Mouse (Mus musculus): Measurements from ENCODE around the gene Dnajc22.

Gene Dnajc22

DNA sequence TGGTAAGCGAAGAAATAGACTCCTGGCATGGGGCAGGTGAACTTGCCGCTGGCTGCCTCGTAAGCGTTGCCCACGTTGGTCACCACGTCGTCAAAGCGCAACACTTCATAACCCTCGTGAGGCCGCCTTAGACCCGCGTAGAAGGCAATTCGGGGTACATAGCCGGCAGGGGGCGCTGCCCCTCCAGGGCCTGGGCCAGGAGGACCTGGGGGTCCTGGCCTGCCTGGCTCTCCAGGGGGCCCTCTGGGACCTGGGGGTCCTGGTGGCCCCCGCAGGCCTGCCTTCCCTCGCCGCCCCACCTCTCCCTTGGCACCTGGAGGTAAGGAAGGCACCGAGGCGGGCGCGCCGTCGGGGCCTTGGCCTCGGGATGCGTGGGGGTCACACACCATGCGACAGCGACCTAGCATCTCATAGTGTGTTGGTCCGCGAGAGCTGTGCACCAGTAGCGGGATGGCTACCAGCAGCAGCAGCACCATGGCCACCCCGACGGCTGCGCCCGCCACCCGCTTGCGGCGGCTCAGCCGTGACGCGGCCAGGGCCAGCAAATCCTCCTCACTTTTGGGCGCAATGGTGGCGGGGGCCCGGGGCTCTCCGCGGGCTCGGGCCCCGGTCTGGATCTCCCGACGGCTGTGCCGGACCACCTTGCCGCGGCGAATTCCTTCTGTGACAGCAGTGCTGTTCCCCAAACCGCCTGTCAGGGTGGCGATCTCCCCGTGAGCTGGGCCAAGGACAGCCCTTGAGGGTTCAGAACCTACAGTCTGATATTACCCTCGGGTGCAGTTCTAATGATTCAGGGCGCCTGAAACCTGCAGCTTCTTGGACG is 5.5 kb upstream of the Dnajc22 start, which contains the start of gene C1ql4:
TSS of gene C1ql4 (minus strand) at position 565 of the 823 bp plus-strand sequence.
- no peak for DNase-seq

DNA sequence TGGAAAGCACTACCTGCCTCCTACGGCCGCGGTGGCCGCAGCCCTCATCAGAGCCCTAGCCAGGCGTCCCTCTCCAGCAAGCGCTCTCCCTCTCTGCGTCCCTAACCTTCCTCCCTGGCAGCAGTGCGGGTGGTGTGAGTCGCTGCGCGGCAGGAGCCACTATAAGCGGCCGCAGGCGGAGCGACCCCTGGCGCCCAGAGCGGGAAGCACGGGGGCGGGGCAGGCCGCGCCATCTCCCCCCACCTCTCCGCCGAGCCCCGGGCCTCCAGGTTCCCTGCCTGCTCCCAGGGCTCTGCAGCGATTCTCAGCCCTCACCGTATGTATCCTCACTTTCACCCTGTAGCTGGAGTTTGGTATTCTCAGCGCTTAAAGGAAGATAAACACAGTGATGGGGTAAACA is 4.7 kb upstream of the Dnajc22 start:
- DNase-seq = peak; percentile 54

DNA sequence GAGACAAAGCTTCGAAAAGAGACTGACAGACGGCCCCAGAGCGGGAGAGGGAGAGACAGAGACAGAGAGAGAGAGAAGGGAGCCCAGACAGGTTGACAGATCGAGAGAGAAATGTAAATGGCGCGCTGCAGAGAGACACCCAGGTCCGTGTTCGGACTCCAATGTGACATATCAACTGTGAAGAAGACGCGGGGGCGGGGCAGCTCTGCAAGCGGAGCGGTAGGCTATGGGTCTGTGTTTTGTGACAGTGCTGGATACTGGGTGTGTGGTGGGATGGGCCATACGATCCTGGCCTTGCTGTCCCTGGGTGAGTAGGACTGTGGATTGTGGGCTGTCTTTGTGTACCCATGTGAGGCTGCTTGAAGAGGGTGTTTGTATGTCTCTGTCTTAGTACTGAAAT is 3.9 kb upstream of the Dnajc22 start:
- DNase-seq = no peak

DNA sequence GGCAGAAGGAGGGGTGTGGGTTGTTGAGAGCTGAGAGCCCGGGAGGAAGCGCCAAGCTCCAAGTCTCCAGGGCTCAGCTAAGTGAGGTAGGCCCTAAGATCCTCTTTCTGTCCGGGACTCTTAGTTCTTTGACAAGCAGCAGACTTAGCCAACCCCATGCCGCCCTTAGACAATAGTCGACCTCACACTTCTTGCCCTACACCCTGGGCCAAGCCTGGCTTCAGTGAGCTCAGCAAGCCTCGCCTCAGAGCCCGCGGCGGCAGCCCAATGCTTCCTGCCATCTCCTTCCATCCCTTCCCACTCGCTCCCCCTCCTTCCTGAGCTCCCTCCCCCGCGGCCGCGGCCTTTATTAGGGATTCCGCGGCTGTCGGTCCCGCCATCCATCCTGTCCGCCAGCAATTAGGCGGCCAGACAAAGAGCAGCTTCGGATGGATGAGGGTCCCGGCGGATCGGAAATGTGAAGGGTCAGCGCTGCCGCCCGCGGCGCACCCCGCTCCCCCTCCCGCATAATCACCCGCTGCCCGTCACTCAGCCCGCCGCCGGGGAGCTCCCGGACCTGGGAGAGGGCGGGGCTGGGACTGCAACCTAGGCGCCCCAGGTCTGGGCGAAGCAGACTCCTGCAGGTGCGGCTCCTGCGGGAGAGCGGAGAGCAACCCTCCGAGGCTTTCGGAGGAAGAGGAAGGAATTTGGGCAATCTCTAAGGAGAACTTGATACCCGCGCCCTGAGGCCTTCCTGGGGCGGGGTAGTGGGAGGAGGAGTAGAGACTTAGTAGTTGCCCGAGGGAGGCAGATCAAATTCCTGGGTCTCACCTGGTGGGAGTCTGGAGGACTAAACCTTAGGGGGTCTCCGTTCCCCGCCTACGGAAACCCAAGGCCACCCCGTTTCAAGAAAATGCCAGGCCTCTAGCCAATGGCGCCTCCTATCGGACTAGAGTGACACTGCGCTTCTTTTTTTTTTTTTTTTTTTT is 605 bp downstream of the Dnajc22 start:
- peak; percentile 36 for DNase-seq

DNA sequence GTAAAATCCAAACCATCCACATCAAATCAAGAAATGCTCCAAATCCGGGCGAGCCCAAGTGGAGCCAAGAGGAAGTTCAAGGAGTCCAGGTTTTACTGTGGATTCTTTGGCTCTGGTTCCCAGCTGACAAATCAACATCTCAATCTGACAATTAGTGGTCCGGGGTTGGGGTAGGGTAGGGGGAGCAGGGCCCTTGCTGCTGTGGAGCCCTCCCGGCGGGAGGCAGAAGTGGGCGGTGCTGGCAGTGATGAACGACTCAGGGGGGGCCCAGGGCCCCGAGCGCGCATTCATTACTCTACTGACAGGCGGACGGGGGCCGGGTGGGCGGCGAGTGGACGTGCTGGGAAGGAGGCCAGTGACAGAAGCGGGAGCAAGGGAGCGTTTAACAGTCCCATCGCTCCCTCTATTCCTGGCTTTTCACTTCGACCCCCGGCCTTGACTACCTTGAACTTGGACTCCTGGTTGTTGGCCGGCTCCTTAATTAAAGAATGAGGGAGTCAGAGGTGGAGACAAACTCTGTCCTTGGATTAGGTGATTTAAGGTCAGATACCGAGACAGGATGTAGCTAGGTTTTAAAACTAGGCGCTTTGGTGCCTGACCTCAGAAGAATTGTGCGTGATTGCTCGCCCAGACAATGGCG is 1.8 kb downstream of the Dnajc22 start:
- DNase-seq = no peak

DNA sequence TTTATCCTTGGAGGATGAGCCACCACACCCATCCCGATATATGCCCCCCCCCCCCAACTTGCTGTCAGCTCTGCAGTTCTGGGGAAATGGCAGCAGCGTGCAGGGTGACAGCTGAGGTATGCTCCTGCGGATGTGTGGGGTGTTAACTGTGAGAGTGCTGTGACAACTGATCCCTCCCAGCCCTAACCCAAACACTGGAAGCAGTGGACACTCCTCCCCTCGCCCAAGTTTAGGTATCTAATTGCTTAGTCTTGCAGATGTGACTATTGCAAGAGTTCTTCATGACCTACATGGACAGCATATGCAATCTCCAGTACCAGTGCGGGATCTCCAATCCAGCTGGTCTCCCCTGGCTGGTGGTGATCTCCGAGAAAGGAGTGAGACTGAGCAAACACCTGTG is 2.4 kb downstream of the Dnajc22 start:
- DNase-seq = no peak

DNA sequence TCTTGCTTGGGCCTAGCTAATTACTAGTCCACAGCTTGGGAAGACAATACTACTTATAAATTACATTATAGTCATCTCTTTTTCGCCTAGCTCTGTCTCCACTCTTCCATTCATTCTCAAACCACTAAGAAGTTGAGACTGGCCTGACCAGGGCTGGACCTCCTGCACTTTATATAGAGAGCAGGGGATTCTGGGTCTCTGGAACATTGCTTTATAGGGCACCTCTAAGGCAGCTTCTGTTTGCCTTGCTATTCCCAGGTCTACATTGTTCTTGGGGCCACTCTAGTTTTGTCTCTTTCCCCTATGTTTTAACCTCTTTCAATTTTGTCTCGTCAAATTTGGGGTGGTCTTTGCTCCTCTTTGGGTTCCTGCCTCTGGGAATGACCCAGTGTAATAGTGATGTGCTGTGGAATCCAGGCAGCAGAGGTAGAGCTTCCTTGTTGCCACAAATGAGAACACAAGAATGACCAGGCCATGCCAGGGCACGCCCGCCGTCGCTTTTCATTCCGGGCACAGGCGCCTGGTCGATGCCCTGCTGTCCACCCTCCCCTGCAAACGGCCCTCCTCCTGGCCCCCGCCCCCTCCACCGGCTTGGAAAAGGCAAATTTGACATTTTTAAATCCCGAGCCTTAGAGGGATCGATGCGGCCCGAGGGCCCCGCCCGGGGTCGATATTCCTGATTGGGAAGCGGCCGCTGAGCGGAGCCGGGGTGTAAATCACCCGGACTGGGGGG is 3.3 kb downstream of the Dnajc22 start:
- DNase-seq = no peak

DNA sequence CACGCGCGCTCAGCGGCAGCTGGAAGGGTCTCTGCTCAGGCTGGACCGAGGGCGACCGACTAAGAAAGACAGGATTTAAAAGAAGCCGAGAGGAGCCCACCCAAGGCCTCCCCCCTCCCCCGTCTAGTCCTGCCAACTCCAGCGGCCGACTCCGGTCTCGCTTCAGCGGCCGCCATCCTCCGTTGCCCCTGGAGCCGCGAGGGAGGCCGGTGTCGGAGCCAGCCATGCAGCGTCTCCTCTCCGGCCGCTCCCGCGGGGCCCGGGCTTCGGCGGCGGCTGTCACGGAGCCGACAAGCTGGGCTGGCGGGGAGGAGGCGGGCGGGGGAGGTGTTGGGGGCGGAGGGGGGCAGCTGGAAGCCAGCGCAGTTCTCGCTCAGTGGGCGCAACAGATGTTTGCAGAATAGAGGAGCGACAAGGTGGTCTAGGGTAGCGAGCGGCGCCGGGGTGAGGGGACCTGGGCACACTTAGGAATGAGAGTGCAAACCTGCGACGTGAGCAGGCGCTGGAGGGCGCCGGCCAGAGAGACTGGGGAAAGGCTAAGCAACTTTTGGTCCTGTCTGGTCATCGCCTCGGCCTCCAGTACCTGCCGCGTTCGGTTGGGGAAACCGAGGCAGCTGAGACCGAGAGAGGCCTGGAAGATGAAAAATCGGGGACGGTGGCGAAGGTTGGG is 4.0 kb downstream of the Dnajc22 start:
- no peak for DNase-seq

DNA sequence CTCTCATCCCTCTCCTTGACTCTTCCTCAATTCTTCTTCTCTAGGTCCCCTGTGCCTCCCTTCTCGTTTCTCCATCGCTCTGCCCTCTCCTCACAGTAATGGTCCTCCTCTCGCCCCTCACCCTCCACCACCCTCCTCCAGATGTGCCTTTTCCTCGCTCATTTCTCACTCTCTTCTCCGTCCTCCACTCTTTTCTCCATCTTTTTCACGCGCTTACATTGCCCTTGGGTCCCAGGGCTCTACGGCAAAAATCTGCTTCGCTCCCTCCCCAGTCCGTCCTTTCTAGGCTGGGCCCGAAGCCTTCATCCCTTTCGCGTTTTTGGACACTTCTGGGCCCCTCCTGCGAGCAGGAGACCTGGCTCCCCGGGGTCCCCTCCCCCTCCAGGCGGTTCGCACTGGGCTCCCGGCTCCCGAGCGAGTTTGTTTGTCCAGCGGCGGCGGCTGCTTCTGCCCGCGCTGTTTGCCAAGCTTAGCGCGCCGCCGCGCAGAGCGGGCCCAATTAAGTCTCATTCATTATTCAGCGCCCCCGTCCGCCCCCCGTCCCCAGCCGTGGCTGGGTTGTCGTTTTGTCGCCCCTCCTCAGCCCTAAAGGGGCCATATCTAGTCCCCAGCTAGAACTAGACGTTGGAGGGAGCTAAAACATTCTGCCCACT is 5.0 kb downstream of the Dnajc22 start:
- DNase-seq = no peak

DNA sequence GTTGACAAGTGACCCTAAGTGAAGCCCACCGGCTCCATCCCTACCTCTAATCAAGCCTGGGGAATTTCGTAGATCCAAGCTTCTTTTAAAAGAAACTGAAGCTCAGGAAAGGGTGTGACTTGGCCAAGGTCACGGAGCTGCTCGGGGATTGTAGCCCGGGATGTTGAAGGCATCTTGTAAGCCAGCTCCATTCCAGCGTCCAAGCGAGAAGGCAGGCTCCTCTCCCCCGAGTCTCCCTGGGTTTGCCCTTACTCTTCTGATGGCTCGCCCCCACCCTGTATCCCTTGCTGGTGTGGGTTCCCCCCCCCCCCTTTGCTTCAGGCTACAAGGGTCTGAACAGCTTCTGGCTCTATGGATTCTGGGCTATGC is 5.5 kb downstream of the Dnajc22 start:
- no peak for DNase-seq

DNA sequence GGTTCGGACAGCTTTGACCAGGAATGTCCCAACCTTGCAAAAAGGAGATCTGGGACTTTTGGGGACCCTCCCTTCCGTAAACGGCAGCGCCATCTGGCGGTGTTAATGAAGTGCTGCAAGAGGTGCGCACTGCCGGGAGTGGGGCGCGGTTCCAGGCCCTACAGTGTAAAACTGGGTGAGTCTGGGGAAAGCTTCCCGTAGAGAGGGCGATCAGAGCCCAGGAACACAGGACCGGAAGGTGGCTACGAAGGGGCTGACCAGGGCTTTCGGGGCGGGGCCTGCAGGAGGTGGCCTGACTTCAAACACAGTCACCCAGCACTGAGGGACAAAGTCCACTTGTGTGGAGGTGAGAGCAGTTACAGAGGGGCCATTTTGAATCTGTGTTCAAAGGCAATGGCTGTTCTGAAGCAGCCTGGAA is 6.2 kb downstream of the Dnajc22 start:
- no peak for DNase-seq

DNA sequence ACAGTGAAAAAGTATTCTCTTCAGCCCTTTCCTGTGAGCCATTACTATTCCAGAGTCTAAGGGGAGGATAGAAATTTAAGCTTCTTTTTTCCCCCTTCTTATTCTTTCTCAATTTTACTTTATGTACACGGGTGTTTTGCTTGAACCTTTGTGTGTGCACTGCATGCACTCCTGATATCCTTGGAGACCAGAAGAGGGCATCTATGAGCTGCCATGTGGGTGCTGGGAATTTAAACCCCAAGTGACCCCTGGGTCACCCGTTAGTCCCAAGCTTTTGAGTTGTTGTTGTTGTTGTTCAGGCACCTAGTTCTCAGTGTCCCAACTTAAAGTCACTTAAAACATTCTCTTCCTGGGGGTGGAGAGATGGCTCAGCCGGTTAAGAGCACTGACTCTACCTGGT is 7.0 kb downstream of the Dnajc22 start:
- no peak for DNase-seq

DNA sequence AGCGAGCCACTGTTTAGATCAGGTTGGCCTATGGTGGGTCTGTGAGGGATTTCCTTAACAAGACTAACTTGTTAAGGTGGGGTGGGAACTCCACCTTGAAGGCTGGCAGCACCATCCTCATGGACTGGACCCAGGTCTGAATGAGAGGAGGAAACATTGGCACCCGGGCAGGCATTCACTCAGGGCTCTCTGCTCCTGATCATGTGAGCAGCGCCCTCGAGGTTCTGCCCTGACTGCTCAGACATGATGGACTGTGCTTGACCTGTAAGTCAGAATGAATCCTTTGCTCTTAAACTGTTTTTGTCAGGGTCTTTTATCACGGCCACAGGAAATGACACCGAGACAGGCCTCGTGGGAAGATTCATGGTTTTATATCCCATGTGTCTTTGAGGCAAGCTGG is 12.3 kb downstream of the Dnajc22 start:
- no peak for DNase-seq

DNA sequence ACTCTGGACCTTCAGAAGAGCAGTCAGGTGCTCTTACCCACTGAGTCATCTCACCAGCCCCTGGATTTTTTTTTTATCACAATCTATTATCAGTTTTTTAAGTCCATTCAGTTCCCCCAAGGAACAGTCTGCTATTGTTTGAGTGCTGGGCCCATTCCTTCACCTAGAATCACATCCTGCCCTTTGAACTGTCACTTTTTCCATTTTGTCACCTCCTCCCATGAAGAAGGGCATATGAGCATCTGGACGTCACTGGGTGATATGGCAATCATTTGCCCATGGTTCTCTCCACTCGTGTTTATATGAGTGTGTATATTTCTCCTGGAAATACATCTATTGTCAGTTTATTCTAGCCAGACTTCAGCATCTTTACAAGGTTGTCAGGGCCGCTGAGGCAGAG is 14.9 kb downstream of the Dnajc22 start:
- no peak for DNase-seq

DNA sequence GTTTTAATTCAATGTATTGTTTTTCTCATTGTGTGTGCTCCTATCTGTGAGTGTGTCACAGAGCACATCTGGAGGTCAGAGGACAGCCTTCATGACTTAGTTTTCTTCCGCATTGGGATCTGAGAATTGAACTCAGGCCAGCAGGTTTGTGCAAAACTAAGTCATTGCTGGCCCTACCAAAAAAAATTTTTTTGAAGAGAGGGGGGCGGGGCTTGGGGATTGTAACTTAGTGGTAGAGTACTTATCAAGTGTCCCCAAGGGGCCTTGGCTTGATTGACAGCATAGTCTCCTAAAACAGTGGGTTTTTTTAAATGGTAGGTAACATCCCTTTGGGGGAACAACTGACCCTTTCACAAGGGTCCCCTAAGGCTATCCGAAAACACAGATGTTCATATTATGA is 18.2 kb downstream of the Dnajc22 start:
- no peak for DNase-seq

DNA sequence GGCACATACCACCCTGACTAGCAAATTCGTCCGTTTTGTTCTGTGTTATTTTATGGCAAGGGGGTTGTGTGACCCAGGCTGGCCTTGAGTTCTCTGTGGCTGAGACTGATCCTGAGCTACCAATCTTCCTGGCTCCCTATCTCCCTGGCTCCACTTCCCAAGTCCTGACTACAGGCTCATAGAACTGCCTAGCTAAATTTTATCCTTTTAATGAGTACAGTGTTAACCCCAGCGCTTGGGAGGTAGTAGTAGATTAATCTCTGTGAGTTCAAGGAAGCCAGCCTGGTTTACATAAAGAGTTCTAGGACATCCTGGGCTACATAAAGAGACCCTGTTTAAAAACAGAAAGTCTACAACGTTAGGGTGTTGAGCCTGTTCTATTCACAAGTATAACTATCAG is 18.8 kb downstream of the Dnajc22 start:
- DNase-seq = no peak

DNA sequence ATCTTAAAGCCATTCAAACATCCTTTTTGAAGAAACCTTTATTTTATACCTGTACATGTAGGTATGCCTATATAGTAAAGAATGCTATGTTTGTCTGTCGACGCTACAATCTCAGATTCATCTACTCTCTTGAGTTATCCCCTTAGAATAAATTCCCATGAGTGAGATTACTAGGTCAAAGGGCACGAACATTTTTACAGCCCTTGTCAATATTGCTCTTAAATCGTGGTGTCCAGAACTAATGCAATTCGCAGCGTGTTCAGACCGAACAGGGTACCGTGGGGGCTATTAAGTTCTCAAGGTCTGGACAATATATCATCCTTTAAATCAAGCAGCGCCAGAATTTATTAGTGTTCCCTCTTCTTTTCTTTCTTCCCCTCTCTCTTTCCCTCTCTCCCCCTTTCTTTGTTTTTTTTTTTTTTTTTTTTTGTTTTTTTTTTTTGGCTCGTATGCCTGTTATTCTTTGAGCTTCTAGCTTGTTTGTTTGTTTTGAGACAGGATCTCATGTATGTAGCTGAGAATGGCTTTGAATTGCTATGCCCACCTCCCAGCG is 19.9 kb downstream of the Dnajc22 start:
- no peak for DNase-seq

DNA sequence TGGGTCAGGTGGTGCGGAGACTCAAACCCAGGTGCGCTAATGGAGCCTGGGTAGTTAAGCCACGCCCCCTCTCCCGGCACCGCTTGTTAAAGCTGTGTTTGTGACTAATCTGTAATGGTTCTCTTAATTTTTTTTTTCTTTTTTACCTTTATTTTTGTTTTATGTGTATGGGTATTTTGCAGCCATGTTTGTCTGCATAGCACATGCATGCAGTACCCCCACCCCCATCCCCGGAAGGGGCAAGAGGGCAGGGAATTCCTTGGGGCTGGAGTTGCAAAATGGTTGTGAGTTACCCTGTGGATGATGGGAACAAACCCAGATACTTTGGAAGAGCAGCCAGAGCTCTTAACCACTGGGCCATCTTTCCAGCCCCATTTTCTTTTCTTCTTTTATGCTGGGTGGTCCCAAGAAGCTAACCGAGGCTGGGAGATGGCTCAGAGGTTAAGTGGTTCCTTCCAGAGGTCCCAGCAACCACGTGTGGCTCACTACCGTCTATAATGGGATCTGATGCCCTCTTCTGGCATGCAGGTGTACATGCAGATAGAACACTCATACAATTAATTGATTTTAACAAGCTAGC is 20.5 kb downstream of the Dnajc22 start:
- DNase-seq = no peak

DNA sequence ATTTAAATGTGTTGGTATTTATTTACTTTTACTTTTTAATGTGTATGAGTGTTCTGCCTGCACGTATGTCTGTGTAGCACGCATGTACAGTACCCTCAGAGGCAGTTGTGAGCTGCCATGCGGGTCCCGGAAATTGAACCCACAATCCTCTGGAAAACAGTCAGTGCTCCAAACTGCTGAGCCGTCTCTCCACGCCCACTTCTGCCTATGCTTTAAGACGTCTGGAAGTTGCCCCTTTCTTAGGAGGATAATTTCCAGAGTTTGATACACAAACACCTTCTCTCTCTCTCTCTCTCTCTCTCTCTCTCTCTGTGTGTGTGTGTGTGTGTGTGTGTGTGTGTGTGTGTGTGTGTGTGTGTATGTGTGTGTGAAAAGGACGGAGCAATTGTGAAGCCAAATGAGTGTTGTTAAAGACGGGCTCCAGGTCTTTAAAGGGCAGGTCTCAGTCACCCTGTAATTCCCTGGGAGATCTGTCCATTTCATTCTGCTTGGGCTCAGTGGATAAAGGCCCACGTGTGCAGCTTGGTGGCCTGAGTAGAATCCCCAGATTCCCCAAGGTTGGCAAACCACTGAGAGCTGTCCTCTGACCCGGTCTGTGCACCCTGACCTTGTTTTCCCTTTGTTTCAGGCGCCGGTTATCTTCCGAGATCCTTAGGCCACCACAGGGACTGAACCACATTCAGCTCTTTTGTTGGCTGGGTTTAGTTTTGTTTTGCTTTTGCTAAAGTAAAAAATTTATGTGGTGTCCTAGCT is 21.5 kb downstream of the Dnajc22 start:
- DNase-seq = no peak

DNA sequence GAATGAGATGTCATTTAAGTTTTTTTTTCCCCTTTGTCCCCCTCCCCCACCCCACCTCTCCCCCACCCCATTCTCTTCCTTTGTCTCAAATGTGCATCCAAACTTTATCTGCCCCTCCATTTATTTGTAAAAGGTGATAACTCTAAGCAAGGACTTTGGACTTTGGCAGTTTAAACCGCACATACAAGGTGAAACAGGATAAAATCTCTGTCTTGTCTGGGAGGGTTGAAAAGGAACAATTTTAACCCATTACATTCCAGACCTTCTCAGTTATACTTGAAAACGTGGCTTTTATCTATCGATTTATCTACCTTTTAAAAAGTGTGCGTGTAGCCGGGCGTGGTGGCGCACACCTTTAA is 22.1 kb downstream of the Dnajc22 start:
- no peak for DNase-seq

Data from cerebellum, adult 11 months (tissue).